11 mouse cellular contexts compared by ENCODE assay signal in the genomic region with DNA sequence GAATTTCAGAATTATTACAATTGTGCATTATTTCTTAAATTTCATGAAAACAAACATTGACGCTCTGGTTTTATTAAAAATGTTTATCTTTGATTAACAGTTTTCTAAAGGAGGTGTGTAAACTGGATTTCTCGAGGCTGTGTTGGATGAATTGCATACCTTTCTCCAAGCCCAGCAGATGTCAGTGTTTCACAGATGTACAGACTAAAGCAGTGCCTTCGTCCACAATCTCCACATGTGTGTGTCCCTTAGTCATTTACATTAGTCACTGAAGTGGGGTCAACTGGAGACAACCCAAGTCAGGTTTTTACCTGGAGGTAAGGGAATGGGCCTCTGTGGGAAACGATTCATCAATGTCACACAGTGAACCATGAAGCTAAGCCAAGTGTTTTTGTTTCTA. TPM values are rescaled to one million over a fixed set of nuclear protein-coding genes. Genes with fewer than 3 reads are reported as not detected.
DNase-seq lines count a peak whose midpoint lies in the region; ATAC-seq and TF ChIP-seq lines count a peak whose summit lies in the region.
"Had no signal": no experiment of that assay in that cellular context is flagged by ENCODE, and none has a peak within 500 bp of the region (broad histone marks: within the 10 kb centered on the region; RNA-seq: fewer than 3 reads in every experiment).

No protein-coding gene starts in this region.

- no peak overlapping the region for H3K4me2 ChIP-seq in forebrain, embryonic 11.5 days (ENCODE audit: low read depth, low read length, severe bottlenecking)
- no peak overlapping the region for H3K4me2 ChIP-seq in forebrain, embryonic 13.5 days
- H3K4me2 ChIP-seq in CH12.LX (ENCODE audit: insufficient read depth, low read depth, poor library complexity, severe bottlenecking): no peak overlapping the region
- no peak overlapping the region for H3K4me2 ChIP-seq in hindbrain, postnatal 0 days (ENCODE audit: low read depth, low read length)

- 67% methylated on average over 4 of the region's 4 CpGs for WGBS in forebrain, embryonic 11.5 days
- WGBS in forebrain, embryonic 13.5 days: 61% methylated on average over 4 of the region's 4 CpGs
- 54% methylated on average over 4 of the region's 4 CpGs for WGBS in hindbrain, postnatal 0 days

- no peak overlapping the region for H3K9ac ChIP-seq in forebrain, embryonic 11.5 days (ENCODE audit: low read length)
- H3K9ac ChIP-seq in forebrain, embryonic 13.5 days: no peak overlapping the region
- H3K9ac ChIP-seq in CH12.LX (ENCODE audit: insufficient read depth, low read depth): no peak overlapping the region
- no peak overlapping the region for H3K9ac ChIP-seq in hindbrain, postnatal 0 days (replicated peaks; ENCODE audit: low read length)

- in situ Hi-C loops in CH12.LX (cut with MboI; ENCODE audit: low pct_ligation_motif_present, low pct_unique_long_range_greater_than_20kb, low sequenced_read_pairs): loop anchor here (25.0 kb wide), 1 partner anchor 461 kb away; no protein-coding TSS in a partner anchor

- TF ChIP-seq POLR2A in CH12.LX (IDR thresholded peaks at IDR 0.05; ENCODE audit: low read depth, low read length): no peak

- dilution Hi-C loops in CH12.LX (cut with MboI; ENCODE audit: extremely low pct_ligation_motif_present, extremely low pct_unique_long_range_greater_than_20kb, low sequenced_read_pairs): no loop called here

- peak; percentile 56 for TF ChIP-seq RAD21 in CH12.LX (IDR thresholded peaks at IDR 0.05; ENCODE audit: low read depth, low read length)

- peak; percentile 68 for TF ChIP-seq CTCF in layer of hippocampus, adult 2 months (conservative IDR thresholded peaks at IDR 0.05)
- peak in 1 of 2 experiments; percentile 61; a peak in 2 of 4 replicates for TF ChIP-seq CTCF in CH12.LX (conservative IDR thresholded peaks at IDR 0.05 in 1 of 2, IDR thresholded peaks at IDR 0.05 in 1 of 2; ENCODE audit: low read depth in 2 of 2, low read length in 2 of 2)
- peak; percentile 70 for TF ChIP-seq CTCF in hindbrain, postnatal 0 days (IDR thresholded peaks at IDR 0.05; ENCODE audit: low read depth)

- ATAC-seq in forebrain, embryonic 11.5 days (replicated peaks; ENCODE audit: low FRiP score): peak; percentile 53; the same call in 1 of the 2 replicates
- ATAC-seq in forebrain, embryonic 13.5 days: no peak
- ATAC-seq in hindbrain, postnatal 0 days: peak; percentile 78; the same call in 1 of the 2 replicates

- H3K79me2 ChIP-seq in CH12.LX (replicated peaks; ENCODE audit: control insufficient read depth, extremely low read depth, insufficient read depth, poor library complexity, severe bottlenecking): 0 out of 2 replicates have a peak, but pooled peaks cover 2% of the 10 kb centered on the region

- no peak for DNase-seq in forebrain, embryonic 11.5 days (ENCODE audit: low spot score)
- DNase-seq in layer of hippocampus, adult 2 months (ENCODE audit: low spot score in 2 of 2): peak in 1 of 2 experiments; percentile 51
- no peak for DNase-seq in layer of hippocampus, adult 9-10 months (ENCODE audit: low spot score)
- no peak for DNase-seq in CH12.LX (ENCODE audit: extremely low read depth)
- DNase-seq in hindbrain, postnatal 0 days (ENCODE audit: low spot score): peak; percentile 81
- DNase-seq in adrenal gland, adult 18-20 months (ENCODE audit: low spot score in 2 of 2): no peak
- no peak for DNase-seq in thymus, postnatal 36 days
- DNase-seq: adrenal gland, adult 8-10 months; lung, postnatal 4 days had no signal

- no peak overlapping the region for H3K27ac ChIP-seq in forebrain, embryonic 11.5 days (ENCODE audit: low read depth, low read length)
- H3K27ac ChIP-seq in forebrain, embryonic 13.5 days: no peak overlapping the region
- H3K27ac ChIP-seq in layer of hippocampus, adult 2 months: no peak overlapping the region
- H3K27ac ChIP-seq in CH12.LX (ENCODE audit: insufficient read depth, low read depth): no peak overlapping the region
- H3K27ac ChIP-seq in hindbrain, postnatal 0 days: no peak overlapping the region

- no peaks in the 10 kb centered on the region for H3K4me1 ChIP-seq in forebrain, embryonic 11.5 days (replicated peaks; ENCODE audit: control insufficient read depth, insufficient read depth, low read length)
- no peaks in the 10 kb centered on the region for H3K4me1 ChIP-seq in forebrain, embryonic 13.5 days
- peaks cover 3 to 9% of the 10 kb centered on the region in 2 experiments; a peak in 3 of 4 replicates for H3K4me1 ChIP-seq in CH12.LX (ENCODE audit: control insufficient read depth in 1 of 2, insufficient read depth in 2 of 2)
- H3K4me1 ChIP-seq in hindbrain, postnatal 0 days (ENCODE audit: insufficient read depth, low read length): no peaks in the 10 kb centered on the region

- H3K27me3 ChIP-seq in forebrain, embryonic 11.5 days (ENCODE audit: control insufficient read depth, insufficient read depth, low read length): no peaks in the 10 kb centered on the region
- H3K27me3 ChIP-seq in forebrain, embryonic 13.5 days: no peaks in the 10 kb centered on the region
- no peaks in the 10 kb centered on the region for H3K27me3 ChIP-seq in CH12.LX (replicated peaks)
- no peaks in the 10 kb centered on the region for H3K27me3 ChIP-seq in hindbrain, postnatal 0 days (ENCODE audit: insufficient read depth, low read length)

- no peaks in the 10 kb centered on the region for H3K36me3 ChIP-seq in forebrain, embryonic 11.5 days (ENCODE audit: control insufficient read depth, insufficient read depth, low read length)
- no peaks in the 10 kb centered on the region for H3K36me3 ChIP-seq in forebrain, embryonic 13.5 days (ENCODE audit: poor library complexity, severe bottlenecking)
- H3K36me3 ChIP-seq in CH12.LX (replicated peaks in 1 of 2; ENCODE audit: control insufficient read depth in 1 of 2, insufficient read depth in 1 of 2, low read length in 1 of 2): peaks cover 2 to 6% of the 10 kb centered on the region in 2 experiments
- no peaks in the 10 kb centered on the region for H3K36me3 ChIP-seq in hindbrain, postnatal 0 days (ENCODE audit: insufficient read depth, low read length)

- no peak for TF ChIP-seq EP300 in CH12.LX (IDR thresholded peaks at IDR 0.05; ENCODE audit: low read length)

- no peaks in the 10 kb centered on the region for H3K9me3 ChIP-seq in forebrain, embryonic 11.5 days (ENCODE audit: control insufficient read depth, low read length)
- no peaks in the 10 kb centered on the region for H3K9me3 ChIP-seq in forebrain, embryonic 13.5 days (replicated peaks)
- H3K9me3 ChIP-seq in CH12.LX (replicated peaks; ENCODE audit: low read length): no peaks in the 10 kb centered on the region
- no peaks in the 10 kb centered on the region for H3K9me3 ChIP-seq in hindbrain, postnatal 0 days (ENCODE audit: low read length)

- H3K4me3 ChIP-seq in forebrain, embryonic 11.5 days (ENCODE audit: low read depth, low read length): no peak overlapping the region
- no peak overlapping the region for H3K4me3 ChIP-seq in forebrain, embryonic 13.5 days
- H3K4me3 ChIP-seq in layer of hippocampus, adult 2 months: no peak overlapping the region
- no peak overlapping the region for H3K4me3 ChIP-seq in CH12.LX (replicated peaks in 1 of 3; ENCODE audit: low read depth in 2 of 3, low read length in 2 of 3, poor library complexity in 1 of 3)
- no peak overlapping the region for H3K4me3 ChIP-seq in hindbrain, postnatal 0 days (ENCODE audit: low read length)

TF ChIP-seq in CH12.LX, 34 proteins besides CTCF, POLR2A, EP300 and RAD21:
- peak; percentile 44 for TF ChIP-seq SMC3 (IDR thresholded peaks at IDR 0.05; ENCODE audit: low read depth, low read length)
- TF ChIP-seq ETS1 (conservative IDR thresholded peaks at IDR 0.05; ENCODE audit: low read depth, low read length): no peak
- TF ChIP-seq POLR2AphosphoS2 (IDR thresholded peaks at IDR 0.05; ENCODE audit: low read depth, low read length): no peak

RNA-seq across cellular contexts. Expression of a gene that starts 15.6 kb away (rescaled TPM):
- 9.6 and 15.0 TPM in 2 replicates for polyA plus RNA-seq in forebrain, embryonic 11.5 days (2014; fragmentation: Nextera tagmentation; extraction: Ambion mirVana)
- polyA plus RNA-seq in forebrain, embryonic 13.5 days (2015; fragmentation: Nextera tagmentation; extraction: Ambion mirVana): 14.4 and 17.4 TPM in 2 replicates
- total RNA-seq in layer of hippocampus, adult 2 months (2021): 10 to 100 TPM; 37.5 to 58.7 TPM
- 25.5 and 29.9 TPM in 2 replicates for total RNA-seq in CH12.LX (2012; rRNA removed)
- total RNA-seq in CH12.LX (2014; rRNA removed): 30.5 and 30.9 TPM in 2 replicates
- 48.9 and 52.0 TPM in 2 replicates for polyA plus RNA-seq in CH12.LX (2012; ENCODE audit: insufficient read length, low read depth)
- total RNA-seq in hindbrain, postnatal 0 days (2014; rRNA removed): 5.3 and 11.1 TPM in 2 replicates
- polyA plus RNA-seq in hindbrain, postnatal 0 days (2015; fragmentation: Nextera tagmentation; extraction: Ambion mirVana): 22.5 and 23.7 TPM in 2 replicates
- 10 to 100 TPM; 28.8 to 29.8 TPM for total RNA-seq in adrenal gland, adult 18-20 months (2021)

RNA-seq across cellular contexts. Expression of a gene that starts 26.9 kb away (rescaled TPM):
- polyA plus RNA-seq in forebrain, embryonic 11.5 days (2014; fragmentation: Nextera tagmentation; extraction: Ambion mirVana): 0.33 and 1.3 TPM in 2 replicates
- not detected in 2 replicates for polyA plus RNA-seq in forebrain, embryonic 13.5 days (2015; fragmentation: Nextera tagmentation; extraction: Ambion mirVana)
- not detected for total RNA-seq in layer of hippocampus, adult 2 months (2021)
- total RNA-seq in CH12.LX (2012; rRNA removed) (3.7 and 4.3 TPM in 2 replicates), CH12.LX (2014; rRNA removed) (8.5 and 10.9 TPM in 2 replicates)
- 8.6 and 8.9 TPM in 2 replicates for polyA plus RNA-seq in CH12.LX (2012; ENCODE audit: insufficient read length, low read depth)
- total RNA-seq in hindbrain, postnatal 0 days (2014; rRNA removed): 2.0 TPM in 1 of 2 replicates, not detected in the other
- not detected in 2 replicates for polyA plus RNA-seq in hindbrain, postnatal 0 days (2015; fragmentation: Nextera tagmentation; extraction: Ambion mirVana)
- total RNA-seq in adrenal gland, adult 18-20 months (2021): not detected
- total RNA-seq: adrenal gland, adult 8-10 months; common myeloid progenitor, adult 5-6 weeks had no signal

RNA-seq across cellular contexts. Expression of a gene that starts 27.1 kb away (rescaled TPM):
- 0.77 TPM in 1 of 2 replicates, not detected in the other for polyA plus RNA-seq in forebrain, embryonic 11.5 days (2014; fragmentation: Nextera tagmentation; extraction: Ambion mirVana)
- not detected in 2 replicates for polyA plus RNA-seq in forebrain, embryonic 13.5 days (2015; fragmentation: Nextera tagmentation; extraction: Ambion mirVana)
- total RNA-seq in layer of hippocampus, adult 2 months (2021): under 1 TPM in 1 of 2 experiments, not detected in 1; 0.84 TPM
- total RNA-seq in CH12.LX (2012; rRNA removed): 260 and 537 TPM in 2 replicates
- total RNA-seq in CH12.LX (2014; rRNA removed): 842 and 913 TPM in 2 replicates
- 278 and 348 TPM in 2 replicates for polyA plus RNA-seq in CH12.LX (2012; ENCODE audit: insufficient read length, low read depth)
- total RNA-seq in hindbrain, postnatal 0 days (2014; rRNA removed): 0.16 TPM in 1 of 2 replicates, not detected in the other
- polyA plus RNA-seq in hindbrain, postnatal 0 days (2015; fragmentation: Nextera tagmentation; extraction: Ambion mirVana): 2.4 and 2.6 TPM in 2 replicates
- 1 to 10 TPM; 2.9 to 6.4 TPM for total RNA-seq in adrenal gland, adult 18-20 months (2021)

Comparison
In these comparisons a context has a peak if more than half of its experiments do, and no peak if none do; other contexts are left out.
1. RNA of a gene that starts 27.1 kb away (total RNA-seq): 260 to 913 TPM in CH12.LX; 2.9 to 6.4 TPM in adrenal gland, adult 18-20 months, 0.84 TPM in layer of hippocampus, adult 2 months and 0.16 TPM in hindbrain, postnatal 0 days; every median in the first group is over 10 times any median in the second.